Mouse (Mus musculus): ENCODE data around the gene Hpn.
A peak's percentile ranks its signal among the peaks of the same experiment; 100 is the strongest.

Hpn gene

DNA sequence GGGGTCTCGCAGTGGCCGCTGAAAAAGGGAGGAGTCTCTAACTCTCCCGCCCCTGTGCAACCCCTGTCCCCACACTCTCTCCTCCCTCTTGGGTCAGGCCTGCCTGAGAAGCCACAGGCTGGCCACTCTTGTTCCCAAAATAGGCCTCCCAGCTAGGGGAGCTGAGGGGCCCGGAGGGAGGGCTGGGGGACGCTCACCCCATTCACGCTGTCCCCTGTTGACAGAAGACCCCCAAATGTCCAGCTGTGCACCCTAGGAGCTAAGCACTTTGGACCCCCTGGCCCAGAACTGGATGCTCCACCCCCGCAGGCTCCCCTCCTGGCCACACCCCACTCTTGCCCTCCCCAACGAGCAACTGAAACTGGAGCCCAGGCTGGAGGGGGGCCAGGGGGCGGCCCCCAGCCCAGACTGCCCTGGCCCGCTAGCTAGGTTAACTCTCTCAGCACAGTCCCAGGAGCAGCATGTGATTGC lies 59.7 kb downstream of the Hpn start:
- no peak for DNase-seq (ENCODE audit: low spot score in 2 of 2)

- DNase-seq (ENCODE audit: low spot score in 2 of 2): no peak
Observed at GRCm38 (mm10) chr7:31054661-31055320, 60.3 kb downstream of the Hpn start.

- no peak for DNase-seq (ENCODE audit: low spot score in 2 of 2)
Observed at GRCm38 (mm10) chr7:31053882-31054447, 61.1 kb downstream of the Hpn start.

DNA sequence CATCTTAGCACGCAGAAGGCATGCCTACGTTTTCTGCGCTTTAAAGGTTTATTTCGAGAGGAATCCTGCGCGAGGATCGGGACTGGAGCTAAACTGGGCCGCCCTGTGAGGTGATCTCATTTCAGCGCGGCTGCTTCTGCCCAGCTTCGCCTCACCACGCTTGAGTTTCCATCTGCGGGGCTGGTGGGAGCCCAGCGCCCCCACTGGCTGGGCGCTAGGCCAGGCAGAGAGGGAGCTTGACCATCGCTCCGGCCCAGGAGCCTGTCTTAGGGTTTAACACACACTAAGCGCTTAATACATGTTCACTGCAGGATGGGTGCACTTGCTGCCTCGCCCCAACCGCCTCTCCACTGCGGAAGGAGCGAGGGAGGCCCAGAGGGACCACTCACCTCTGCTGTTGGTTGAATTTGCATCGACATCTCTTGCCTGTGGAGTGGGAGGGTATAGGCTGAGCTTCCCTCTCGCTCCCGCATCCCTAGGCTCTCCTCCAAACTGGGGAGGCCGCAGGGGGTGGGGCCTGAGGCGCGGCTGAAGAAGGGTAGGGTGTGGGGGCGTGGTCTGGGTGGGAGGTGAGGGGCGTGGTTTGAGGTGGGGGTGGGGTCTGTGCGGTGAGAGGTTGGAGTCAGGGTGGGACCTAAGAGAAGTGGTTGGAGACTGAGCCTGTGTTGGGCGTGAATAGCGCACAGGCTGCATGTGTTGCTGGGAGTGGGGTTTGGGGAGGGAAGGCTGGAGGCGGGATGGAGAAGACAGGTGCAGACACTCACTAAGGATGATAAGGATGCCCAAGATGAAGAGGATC lies 62.3 kb downstream of the Hpn start:
- DNase-seq (ENCODE audit: low spot score in 2 of 2): peak; percentile 61 to 74

DNA sequence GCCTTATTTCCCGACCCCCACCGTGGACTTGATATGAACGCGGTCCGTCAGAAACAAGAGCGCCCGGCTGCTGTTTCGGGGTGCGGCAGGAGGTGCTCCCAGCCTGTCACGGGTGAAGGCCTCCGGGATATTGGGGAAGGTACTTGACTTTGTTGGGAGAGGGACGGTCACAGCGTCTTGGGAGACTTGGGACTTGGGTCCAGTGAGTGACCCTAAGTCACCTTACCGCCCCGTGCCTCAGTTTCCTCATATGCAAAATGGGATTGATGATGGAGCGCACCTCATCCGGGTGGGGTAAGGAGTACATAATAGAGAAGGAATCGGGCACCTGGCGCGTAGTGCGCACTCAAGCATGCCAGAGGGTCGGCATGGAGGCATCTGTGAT lies 62.8 kb downstream of the Hpn start:
- no peak for DNase-seq (ENCODE audit: low spot score in 2 of 2)

DNA sequence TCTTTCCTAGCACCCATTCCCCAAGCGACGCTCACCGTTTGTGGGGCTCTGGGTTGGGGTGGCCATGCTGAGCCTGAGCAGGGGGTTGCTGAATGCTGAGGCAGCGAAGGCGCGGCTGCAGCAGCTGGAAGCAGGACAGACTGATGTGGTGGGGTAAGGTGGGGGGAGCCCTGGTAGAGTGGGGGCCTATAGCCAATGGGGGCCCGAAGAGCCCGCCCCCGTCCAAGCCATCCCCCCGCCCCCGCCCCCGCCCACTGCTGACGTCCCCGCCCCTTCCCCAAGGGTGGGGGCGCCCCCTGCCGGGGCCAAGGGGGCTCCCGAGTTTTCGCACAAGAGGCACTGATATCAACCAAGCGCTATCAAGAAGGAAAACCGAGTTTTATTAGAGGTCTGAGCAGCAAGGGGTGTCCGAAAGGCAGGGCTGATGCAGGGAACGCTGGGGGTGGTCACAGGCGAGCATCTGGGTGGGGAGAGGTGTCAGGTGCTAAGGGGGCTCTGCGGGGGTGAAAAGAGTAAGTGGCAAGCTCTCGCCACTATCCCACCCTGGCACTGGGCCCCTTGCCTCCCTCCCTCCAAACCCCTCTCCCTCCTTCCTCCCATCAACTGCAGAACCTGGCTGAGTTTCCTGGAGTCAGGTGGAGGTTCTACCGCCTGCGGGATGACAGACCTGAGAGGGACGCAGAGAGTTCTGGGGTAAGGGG lies 63.6 kb downstream of the Hpn start, which contains the start of gene Fxyd7:
TSS of gene Fxyd7 (minus strand) at position 147 of the 701 bp plus-strand sequence.
- DNase-seq (ENCODE audit: low spot score in 2 of 2): no peak

- peak in 1 of 2 experiments; percentile 45 for DNase-seq (ENCODE audit: low spot score in 2 of 2)
Observed at GRCm38 (mm10) chr7:31050921-31051320, 64.2 kb downstream of the Hpn start.

DNA sequence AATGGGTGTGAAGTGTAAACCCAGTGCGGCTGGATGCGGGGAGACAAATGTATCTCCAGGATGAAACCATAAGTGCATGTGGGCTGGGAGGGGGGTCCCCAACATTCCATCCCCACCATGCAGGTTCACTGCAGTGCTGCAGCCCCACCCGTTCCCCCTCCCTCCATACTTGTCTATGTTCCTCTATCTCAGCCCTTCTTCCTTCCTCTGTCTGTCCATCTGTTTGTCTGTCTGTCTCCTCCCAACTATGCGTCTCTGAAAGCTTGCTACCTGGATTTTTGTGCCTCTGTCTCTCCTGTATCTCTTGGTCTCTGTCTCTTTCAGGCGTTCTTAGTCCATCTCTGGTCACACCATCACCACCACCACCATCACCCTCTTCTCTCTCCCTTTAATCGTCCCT lies 64.6 kb downstream of the Hpn start:
- no peak for DNase-seq (ENCODE audit: low spot score in 2 of 2)

- DNase-seq (ENCODE audit: low spot score in 2 of 2): peak; percentile 48 to 51
Observed at GRCm38 (mm10) chr7:31049846-31050281, 65.2 kb downstream of the Hpn start.

DNA sequence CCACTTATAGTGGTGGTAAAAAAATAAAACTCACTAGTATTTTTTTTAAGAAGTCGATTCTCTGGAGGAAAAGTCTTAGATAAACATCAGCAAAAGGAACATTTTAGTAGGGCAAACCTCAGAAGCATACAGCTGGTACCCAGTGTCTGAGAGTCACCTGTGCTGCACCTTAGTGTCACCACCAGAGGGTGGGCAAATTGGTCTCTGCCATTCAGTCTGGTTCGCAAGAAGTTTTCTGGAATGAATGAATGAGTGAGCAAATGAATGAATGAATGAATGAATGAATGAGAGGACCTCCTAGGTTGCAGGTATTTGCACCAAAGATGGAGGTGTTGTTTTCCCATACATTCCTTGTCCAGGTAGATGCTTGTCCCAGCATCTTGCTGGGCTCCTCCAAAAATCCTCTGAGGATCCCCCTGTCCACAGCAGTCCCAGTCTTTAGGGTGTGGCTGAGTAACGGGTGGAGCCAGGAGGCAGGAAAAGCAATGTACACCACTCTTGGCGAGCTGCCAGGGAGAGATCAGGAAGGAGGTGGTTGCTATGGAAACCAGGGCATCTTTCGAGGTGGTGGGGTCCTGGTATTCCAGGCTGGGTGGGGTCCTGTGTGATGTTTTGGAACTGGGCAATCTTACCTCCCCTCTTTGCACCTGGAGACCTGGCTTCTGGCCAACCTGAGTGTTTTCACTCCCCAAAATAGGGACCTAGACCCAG lies 65.8 kb downstream of the Hpn start:
- DNase-seq (ENCODE audit: low spot score in 2 of 2): peak; percentile 42 to 64

Data from frontal cortex, postnatal 14 days (tissue).